Mouse (Mus musculus) embryonic facial prominence, embryonic 11.5 days (tissue): ENCODE data around the gene H1fx. TPM values are rescaled to one million over a fixed set of nuclear protein-coding genes. Genes with fewer than 3 reads are reported as not detected.
A peak's percentile ranks its signal among the peaks of the same experiment; 100 is the strongest.

Experiments
- ATAC-seq: fragments of 200-750 bp; cut with Nextera tagmentation; replicated peaks from 2 replicates; pipeline ENCODE4 v1.8.0; 2017; ENCODE audit warnings: low read depth; ENCODE audit not compliant: insufficient number of reproducible peaks, low FRiP score, low TSS enrichment
- DNase-seq: peaks from one replicate; pipeline ENCODE4 v3.0.0-alpha.2; 2015; ENCODE audit warnings: low spot score
- H3K27ac ChIP-seq: fragments of 300-500 bp; sonication (generic); replicated peaks from 2 replicates; pipeline ENCODE4 v1.5.1; 2014; ENCODE audit warnings: mild to moderate bottlenecking, low read depth, low read length, control low read depth
- H3K27me3 ChIP-seq: fragments of 300-500 bp; sonication (generic); 2 replicates; pipeline ENCODE4 v1.6.1; 2014; ENCODE audit warnings: mild to moderate bottlenecking, low read length, moderate library complexity, mixed read lengths; ENCODE audit not compliant: control insufficient read depth, insufficient read depth
- H3K36me3 ChIP-seq: fragments of 300-500 bp; sonication (generic); replicated peaks from 2 replicates; pipeline ENCODE4 v1.6.1; 2014; ENCODE audit warnings: low read depth, mild to moderate bottlenecking, low read length, moderate library complexity, mixed read lengths; ENCODE audit not compliant: control insufficient read depth, insufficient read depth
- H3K4me1 ChIP-seq: fragments of 300-500 bp; sonication (generic); 2 replicates; pipeline ENCODE4 v1.6.1; 2014; ENCODE audit warnings: low read length, mixed read lengths; ENCODE audit not compliant: control insufficient read depth, insufficient read depth
- H3K4me2 ChIP-seq: fragments of 300-500 bp; sonication (generic); 2 replicates; pipeline ENCODE4 v1.6.1; 2014; ENCODE audit warnings: low read depth, mild to moderate bottlenecking, control low read depth, low read length, moderate library complexity
- H3K4me3 ChIP-seq: fragments of 300-500 bp; sonication (generic); 2 replicates; pipeline ENCODE4 v1.5.1; 2014; ENCODE audit warnings: low read depth, low read length, control low read depth
- H3K9ac ChIP-seq: fragments of 300-500 bp; sonication (generic); replicated peaks from 2 replicates; pipeline ENCODE4 v1.6.1; 2014; ENCODE audit warnings: mild to moderate bottlenecking, control low read depth, low read length
- H3K9me3 ChIP-seq: fragments of 300-500 bp; sonication (generic); replicated peaks from 2 replicates; pipeline ENCODE4 v1.6.1; 2016; ENCODE audit warnings: mild to moderate bottlenecking, low read length, inconsistent platforms, mixed read lengths; ENCODE audit not compliant: control insufficient read depth
- WGBS: fragments of 180-500 bp; shearing (Covaris S2); extraction: QIAGEN DNeasy Blood & Tissue Kit; methylation state at CpG from one replicate; pipeline ENCODE4 v1.1.7; 2014; 5-methylcytosine and 5-hydroxymethylcytosine counted together
- polyA plus RNA-seq: library from polyadenylated mRNA; unstranded; fragments of >200 nt; fragmentation: Nextera tagmentation; extraction: Ambion mirVana; gene quantifications from 2 replicates; pipeline ENCODE4 v1.2.1, GENCODE M21; 2014

The H1fx gene
- polyA plus RNA-seq = 62.8 and 92.5 TPM in 2 replicates

DNA sequence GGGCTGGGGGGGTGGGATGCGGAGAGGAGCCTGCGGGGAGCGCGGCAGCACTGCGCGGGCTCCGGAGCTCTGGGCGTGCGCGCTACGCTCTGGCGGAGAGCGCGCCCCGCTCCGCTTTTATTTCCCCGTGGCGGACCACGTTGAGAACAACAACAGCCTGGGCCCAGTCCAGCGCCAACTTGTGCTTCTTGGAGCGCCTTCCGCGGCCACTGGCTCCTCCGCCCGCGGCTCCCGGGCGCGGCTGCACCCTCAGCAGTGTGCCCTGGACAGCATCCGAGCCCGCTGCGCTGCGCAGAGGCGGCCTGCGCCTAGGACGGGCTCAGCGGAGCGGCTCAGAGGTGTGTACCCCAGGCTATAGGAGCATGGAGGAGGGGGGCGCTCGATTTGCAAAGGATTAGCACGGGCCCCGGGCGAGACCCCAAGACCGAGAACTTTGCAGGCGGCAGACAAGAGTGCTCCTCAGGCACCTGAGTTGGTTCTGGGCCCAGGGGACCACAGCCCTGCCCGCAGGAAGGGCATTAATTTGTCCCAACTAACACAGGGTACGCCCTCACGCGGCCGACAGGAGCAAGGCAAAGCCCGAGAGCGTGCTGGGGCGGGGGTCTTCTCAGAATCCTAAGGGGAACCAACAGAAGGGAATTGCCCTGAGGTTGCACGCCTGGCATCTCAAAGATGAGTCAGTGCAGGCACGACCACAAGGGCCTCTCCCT is at the start of gene H1fx:
TSS of gene H1fx (minus strand) at position 91 of the 710 bp plus-strand sequence.
- H3K9me3 ChIP-seq = no peaks in the 10 kb centered on the region
- H3K9ac ChIP-seq = peak within 1 kb of the TSS; percentile 97
- ATAC-seq = peak; percentile 70
- H3K4me2 ChIP-seq = peak within 1 kb of the TSS; percentile 76
- H3K27me3 ChIP-seq = no peaks in the 10 kb centered on the region
- peak within 1 kb of the TSS; percentile 93 for H3K27ac ChIP-seq
- peak within 1 kb of the TSS; percentile 97 for H3K4me3 ChIP-seq
- peaks cover 2% of the 10 kb centered on the region; the same call in 1 of the 2 replicates for H3K4me1 ChIP-seq
- DNase-seq = peak; percentile 91
- peaks cover 4% of the 10 kb centered on the region for H3K36me3 ChIP-seq
- WGBS = under 1% methylated on average over 55 of the region's 55 CpGs

DNA sequence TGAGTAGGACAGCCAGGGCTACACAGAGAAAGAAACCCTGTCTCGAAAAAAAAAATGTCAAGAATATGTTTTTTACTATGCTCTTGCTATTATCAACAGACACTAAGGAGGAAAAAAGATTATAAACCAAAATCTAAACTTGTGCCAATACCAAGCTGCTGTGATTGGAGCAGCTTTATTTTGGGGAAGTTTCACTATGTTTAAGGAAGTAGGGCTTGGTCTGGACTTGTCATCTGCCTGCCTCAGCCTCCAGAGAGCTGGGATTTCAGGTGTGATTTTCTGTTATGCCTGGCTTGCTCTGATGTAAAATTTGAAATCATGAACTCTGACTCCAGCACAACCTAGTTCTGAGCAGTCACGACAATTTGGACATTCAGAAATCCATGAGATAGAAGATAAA is 49.0 kb upstream of the H1fx start:
- H3K27me3 ChIP-seq = no peaks in the 10 kb centered on the region
- H3K27ac ChIP-seq = no peak overlapping the region
- 93% methylated on average over 2 of the region's 2 CpGs for WGBS
- DNase-seq (no peak), ATAC-seq (no peak)
- H3K4me1 ChIP-seq = no peaks in the 10 kb centered on the region
- no peak overlapping the region for H3K4me3 ChIP-seq
- H3K36me3 ChIP-seq = no peaks in the 10 kb centered on the region
- no peak overlapping the region for H3K9ac ChIP-seq
- H3K4me2 ChIP-seq = no peak overlapping the region
- H3K9me3 ChIP-seq = no peaks in the 10 kb centered on the region

DNA sequence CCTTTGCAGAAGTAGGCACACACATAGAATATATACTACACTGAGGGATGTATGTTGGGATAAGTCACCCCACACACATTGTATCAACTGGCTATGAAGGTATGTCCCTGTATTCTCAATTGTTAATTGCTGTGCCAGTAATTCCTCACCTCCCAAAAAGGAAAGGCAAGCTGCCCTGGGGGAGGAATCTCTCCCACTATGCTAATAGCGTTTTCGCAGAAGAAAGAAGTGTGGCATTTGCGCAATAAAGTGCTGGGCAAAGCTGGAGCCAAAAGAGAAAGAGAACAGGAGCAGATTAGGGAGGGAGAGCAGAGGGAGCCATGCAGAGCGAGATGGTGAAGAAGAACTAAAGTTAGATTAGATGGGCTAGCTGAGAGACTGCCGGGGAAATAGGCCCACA is 46.0 kb upstream of the H1fx start:
- ATAC-seq (no peak), DNase-seq (no peak)
- Histone ChIP-seq H3K4me3 (no peak overlapping the region), H3K9ac (no peak overlapping the region), H3K27me3 (no peaks in the 10 kb centered on the region), H3K9me3 (no peaks in the 10 kb centered on the region), H3K36me3 (no peaks in the 10 kb centered on the region), H3K4me2 (no peak overlapping the region), H3K27ac (no peak overlapping the region), H3K4me1 (no peaks in the 10 kb centered on the region)
- 80% methylated on average over 5 of the region's 5 CpGs for WGBS

DNA sequence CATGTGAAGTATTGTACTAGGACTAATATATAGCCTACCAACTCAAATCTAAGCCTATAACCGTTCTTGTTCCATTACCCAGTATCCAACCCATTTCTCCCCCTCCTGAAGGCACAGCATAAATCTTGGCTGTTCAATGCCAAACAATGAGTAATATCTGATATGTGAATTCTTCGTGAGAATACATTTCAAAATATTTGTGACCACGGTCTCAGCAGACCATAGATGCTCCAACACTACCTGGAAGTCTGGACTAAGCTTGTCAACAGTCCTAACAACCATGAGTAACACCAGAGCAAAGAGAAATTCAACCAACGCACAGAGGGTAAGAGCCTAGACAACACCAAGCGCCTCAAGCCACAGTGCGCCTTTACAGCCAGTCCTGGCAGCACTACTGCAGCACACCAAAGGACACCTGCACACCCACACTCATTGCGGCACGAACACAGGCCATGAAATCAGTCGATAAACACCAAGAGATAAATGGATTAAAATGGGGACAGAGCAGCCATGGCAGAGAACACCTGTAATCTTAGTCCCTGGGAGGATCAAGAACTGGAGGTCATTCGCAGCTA is 42.0 kb upstream of the H1fx start:
- ATAC-seq (no peak), DNase-seq (no peak)
- Histone ChIP-seq H3K27me3 (no peaks in the 10 kb centered on the region), H3K9ac (no peak overlapping the region), H3K36me3 (no peaks in the 10 kb centered on the region), H3K4me3 (no peak overlapping the region), H3K4me1 (no peaks in the 10 kb centered on the region), H3K27ac (no peak overlapping the region), H3K9me3 (no peaks in the 10 kb centered on the region), H3K4me2 (no peak overlapping the region)
- 97% methylated on average over 10 of the region's 10 CpGs for WGBS

DNA sequence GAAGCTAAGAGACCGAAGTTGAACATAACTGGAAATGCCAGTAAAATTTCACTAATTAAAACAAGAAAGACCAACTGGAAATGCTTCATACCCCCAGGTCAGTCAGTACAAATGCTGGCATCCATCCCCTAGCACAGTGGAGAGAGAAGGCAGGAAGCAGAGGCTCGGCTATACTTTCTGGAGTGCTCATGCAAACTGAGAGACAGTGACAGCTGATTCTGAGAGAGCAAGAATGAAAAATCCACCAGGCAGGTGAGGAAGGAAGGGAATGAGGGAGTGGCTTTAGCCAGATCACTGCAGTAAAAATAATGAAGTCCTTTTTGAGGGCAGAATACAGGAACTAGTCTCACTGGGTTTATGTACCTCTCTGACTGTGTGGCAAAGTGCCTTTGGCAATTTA is 37.7 kb upstream of the H1fx start:
- WGBS = 75% methylated on average over 2 of the region's 2 CpGs

DNA sequence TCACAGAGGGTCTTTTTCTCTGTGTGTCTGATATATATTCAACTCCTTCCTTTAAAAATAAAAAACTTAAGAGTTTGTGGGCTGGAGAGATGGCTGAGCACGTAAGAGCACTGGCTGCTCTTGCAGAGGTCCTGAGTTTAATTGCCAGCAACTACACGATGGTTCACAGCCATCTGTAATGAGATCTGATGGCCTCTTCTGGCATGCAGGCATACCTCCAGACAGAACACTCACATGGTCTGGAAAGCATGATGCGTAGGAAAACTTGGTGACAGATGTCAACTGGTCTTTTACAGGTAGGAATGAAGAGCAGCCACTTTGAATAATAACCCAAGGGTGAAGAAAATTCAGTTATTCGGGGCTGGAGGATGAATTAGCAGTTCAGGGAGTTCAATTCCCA is 36.4 kb upstream of the H1fx start:
- no peak overlapping the region for H3K4me3 ChIP-seq
- H3K4me2 ChIP-seq = no peak overlapping the region
- no peaks in the 10 kb centered on the region for H3K9me3 ChIP-seq
- no peaks in the 10 kb centered on the region for H3K4me1 ChIP-seq
- no peak overlapping the region for H3K9ac ChIP-seq
- no peaks in the 10 kb centered on the region; the same call in 1 of the 2 replicates for H3K36me3 ChIP-seq
- ATAC-seq = no peak
- no peak overlapping the region for H3K27ac ChIP-seq
- no peak for DNase-seq
- no peaks in the 10 kb centered on the region for H3K27me3 ChIP-seq
- WGBS = 60% methylated on average over 4 of the region's 4 CpGs

More for the DNA sequence above, 37.7 kb upstream of the H1fx start:
- Histone ChIP-seq H3K9me3 (no peaks in the 10 kb centered on the region), H3K27me3 (no peaks in the 10 kb centered on the region), H3K4me1 (no peaks in the 10 kb centered on the region), H3K27ac (no peak overlapping the region), H3K36me3 (no peaks in the 10 kb centered on the region), H3K4me3 (no peak overlapping the region), H3K4me2 (no peak overlapping the region), H3K9ac (no peak overlapping the region)
- ATAC-seq (no peak), DNase-seq (no peak)

DNA sequence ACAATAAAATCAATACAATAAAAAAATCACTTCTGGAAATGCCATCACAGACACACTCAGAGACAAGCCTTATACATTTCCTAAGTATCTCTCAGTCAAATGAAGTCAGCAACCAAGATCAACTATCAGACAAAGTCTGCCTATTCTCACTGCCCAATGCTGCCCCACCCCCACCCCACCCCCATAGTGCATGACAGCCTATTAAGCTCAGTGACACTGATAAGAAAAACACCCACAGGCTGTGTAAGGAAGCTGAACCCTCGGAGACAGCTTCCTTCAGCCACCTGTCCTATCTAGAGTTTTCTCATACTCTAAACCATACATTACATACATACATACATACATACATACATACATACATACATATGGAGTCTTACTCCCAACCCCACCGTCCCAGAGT is 34.4 kb upstream of the H1fx start:
- 71% methylated on average over 2 of the region's 2 CpGs for WGBS
- no peaks in the 10 kb centered on the region; the same call in 1 of the 2 replicates for H3K36me3 ChIP-seq

DNA sequence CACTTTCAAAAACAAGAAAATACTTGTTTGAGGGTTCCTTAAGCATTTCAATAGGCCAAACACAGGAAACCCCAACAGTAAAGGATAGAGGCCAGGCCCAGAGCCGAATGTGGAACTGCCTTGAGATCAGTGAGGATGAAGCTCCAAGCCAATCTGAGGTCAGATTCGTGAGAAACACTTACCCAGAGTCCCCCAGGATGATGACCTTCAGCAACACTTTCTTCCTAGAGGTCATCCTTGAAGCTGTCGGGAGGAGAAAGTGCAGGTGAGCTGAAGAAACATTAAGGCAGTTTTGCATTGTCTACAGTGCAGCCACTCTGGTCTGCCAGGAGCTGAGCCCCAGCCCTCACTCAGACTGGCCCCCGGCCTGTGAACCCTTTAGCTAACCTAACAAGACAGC is 32.0 kb upstream of the H1fx start:
- Histone ChIP-seq H3K9me3 (no peaks in the 10 kb centered on the region), H3K4me3 (no peak overlapping the region), H3K4me2 (no peak overlapping the region), H3K27me3 (no peaks in the 10 kb centered on the region), H3K27ac (no peak overlapping the region), H3K36me3 (no peaks in the 10 kb centered on the region; the same call in 1 of the 2 replicates), H3K4me1 (no peaks in the 10 kb centered on the region), H3K9ac (no peak overlapping the region)
- no peak for ATAC-seq
- no peak for DNase-seq
- WGBS = 78% methylated on average over 4 of the region's 4 CpGs

More for the DNA sequence above, 34.4 kb upstream of the H1fx start:
- no peaks in the 10 kb centered on the region for H3K9me3 ChIP-seq
- no peak overlapping the region for H3K4me2 ChIP-seq
- H3K4me3 ChIP-seq = no peak overlapping the region
- no peak overlapping the region for H3K9ac ChIP-seq
- H3K27ac ChIP-seq = no peak overlapping the region
- no peaks in the 10 kb centered on the region for H3K4me1 ChIP-seq
- ATAC-seq (no peak), DNase-seq (no peak)
- H3K27me3 ChIP-seq = no peaks in the 10 kb centered on the region
